ENCODE assay signal across 8 mouse cellular contexts in the genomic region with DNA sequence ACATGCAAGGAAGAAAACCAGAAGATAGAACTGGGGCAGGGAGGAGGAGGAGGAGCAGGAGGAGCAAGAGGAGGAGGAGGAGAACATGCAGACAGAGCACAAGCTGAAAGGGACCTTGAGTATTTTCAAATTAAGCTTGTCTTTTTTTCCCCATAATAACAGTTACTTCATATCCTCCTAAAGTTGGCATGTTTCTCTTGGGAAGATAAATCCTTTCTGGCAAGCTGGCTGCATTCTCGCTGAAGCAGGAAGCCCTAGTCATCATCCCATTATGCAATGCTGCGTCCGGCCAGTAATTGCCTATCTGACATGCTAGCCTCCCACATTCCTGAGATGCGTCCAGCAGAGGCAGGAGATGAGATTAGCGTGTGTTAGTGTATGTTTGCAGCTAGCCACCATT.
A peak's percentile ranks its signal among the peaks of the same experiment; 100 is the strongest.
DNase-seq lines count a peak whose midpoint lies in the region; ATAC-seq lines count a peak whose summit lies in the region.

No protein-coding gene starts in this region.

- no peaks in the 10 kb centered on the region for H3K9me3 ChIP-seq in intestine, embryonic 15.5 days
- no peaks in the 10 kb centered on the region for H3K9me3 ChIP-seq in liver, embryonic 16.5 days (replicated peaks; ENCODE audit: control insufficient read depth, low read length)
- H3K9me3 ChIP-seq in forebrain, embryonic 11.5 days (ENCODE audit: control insufficient read depth, low read length) = no peaks in the 10 kb centered on the region

- no peaks in the 10 kb centered on the region for H3K36me3 ChIP-seq in intestine, embryonic 15.5 days
- H3K36me3 ChIP-seq in liver, embryonic 16.5 days (ENCODE audit: control insufficient read depth, insufficient read depth) = no peaks in the 10 kb centered on the region
- no peaks in the 10 kb centered on the region for H3K36me3 ChIP-seq in forebrain, embryonic 11.5 days (ENCODE audit: control insufficient read depth, insufficient read depth, low read length)

- no peaks in the 10 kb centered on the region for H3K27me3 ChIP-seq in intestine, embryonic 15.5 days (replicated peaks)
- no peaks in the 10 kb centered on the region for H3K27me3 ChIP-seq in liver, embryonic 16.5 days (ENCODE audit: control insufficient read depth, insufficient read depth, low read depth, low read length)
- no peaks in the 10 kb centered on the region for H3K27me3 ChIP-seq in forebrain, embryonic 11.5 days (ENCODE audit: control insufficient read depth, insufficient read depth, low read length)

- DNase-seq in cerebellum, postnatal 25 days = peak; percentile 10 to 20
- DNase-seq in MN1 (ENCODE audit: low spot score) = peak; percentile 61
- peak; percentile 74 for DNase-seq in gastrocnemius, adult 18-20 months (ENCODE audit: low spot score)
- peak; percentile 4 for DNase-seq in right cerebral cortex, postnatal 4 days
- no peak for DNase-seq in forebrain, embryonic 11.5 days (ENCODE audit: low spot score)

- H3K4me1 ChIP-seq in intestine, embryonic 15.5 days (replicated peaks) = no peaks in the 10 kb centered on the region
- no peaks in the 10 kb centered on the region for H3K4me1 ChIP-seq in liver, embryonic 16.5 days (ENCODE audit: control insufficient read depth, low read depth, low read length)
- no peaks in the 10 kb centered on the region for H3K4me1 ChIP-seq in forebrain, embryonic 11.5 days (replicated peaks; ENCODE audit: control insufficient read depth, insufficient read depth, low read length)

- no peak overlapping the region for H3K27ac ChIP-seq in intestine, embryonic 15.5 days
- H3K27ac ChIP-seq in liver, embryonic 16.5 days (ENCODE audit: low read length) = no peak overlapping the region
- H3K27ac ChIP-seq in forebrain, embryonic 11.5 days (ENCODE audit: low read depth, low read length) = no peak overlapping the region

- no peak overlapping the region for H3K4me2 ChIP-seq in intestine, embryonic 15.5 days (replicated peaks)
- H3K4me2 ChIP-seq in liver, embryonic 16.5 days (ENCODE audit: low read depth, low read length) = no peak overlapping the region
- H3K4me2 ChIP-seq in forebrain, embryonic 11.5 days (ENCODE audit: low read depth, low read length, severe bottlenecking) = no peak overlapping the region

- 21% methylated on average over 5 of the region's 5 CpGs for WGBS in intestine, embryonic 15.5 days
- WGBS in liver, embryonic 16.5 days (ENCODE audit: insufficient replicate concordance) = 41% methylated on average over 5 of the region's 5 CpGs
- WGBS in forebrain, embryonic 11.5 days = 72% methylated on average over 5 of the region's 5 CpGs

- no peak for ATAC-seq in cerebellum, adult (ENCODE audit: insufficient number of reproducible peaks, low FRiP score, low TSS enrichment)
- peak; percentile 86 for ATAC-seq in intestine, embryonic 15.5 days
- peak; percentile 56 for ATAC-seq in liver, embryonic 16.5 days (ENCODE audit: low read depth)
- no peak for ATAC-seq in forebrain, embryonic 11.5 days (replicated peaks; ENCODE audit: low FRiP score)

- H3K9ac ChIP-seq in intestine, embryonic 15.5 days = no peak overlapping the region
- no peak overlapping the region for H3K9ac ChIP-seq in liver, embryonic 16.5 days (ENCODE audit: low read depth, low read length)
- no peak overlapping the region for H3K9ac ChIP-seq in forebrain, embryonic 11.5 days (ENCODE audit: low read length)

- no peak overlapping the region for H3K4me3 ChIP-seq in intestine, embryonic 15.5 days (replicated peaks)
- no peak overlapping the region for H3K4me3 ChIP-seq in liver, embryonic 16.5 days (ENCODE audit: low read depth, low read length)
- no peak overlapping the region for H3K4me3 ChIP-seq in forebrain, embryonic 11.5 days (ENCODE audit: low read depth, low read length)

Comparison
In these comparisons a context has a peak if more than half of its experiments do, and no peak if none do; other contexts are left out.
1. ATAC-seq: peak in intestine, embryonic 15.5 days (single experiment) and liver, embryonic 16.5 days (single experiment); none in cerebellum, adult (single experiment) and forebrain, embryonic 11.5 days (single experiment).